Mouse (Mus musculus) neutrophil, adult 83 days (primary cell): Measurements from ENCODE around the gene Mospd1. TPM values are rescaled to one million over a fixed set of nuclear protein-coding genes. Genes with fewer than 3 reads are reported as not detected.

Source experiments
- total RNA-seq, 2 experiments: library from RNA; stranded (reverse); gene quantifications; one replicate each; pipeline ENCODE4 v1.2.4; 2023

Gene Mospd1
- total RNA-seq: 10 to 100 TPM; 21.1 to 22.6 TPM

DNA sequence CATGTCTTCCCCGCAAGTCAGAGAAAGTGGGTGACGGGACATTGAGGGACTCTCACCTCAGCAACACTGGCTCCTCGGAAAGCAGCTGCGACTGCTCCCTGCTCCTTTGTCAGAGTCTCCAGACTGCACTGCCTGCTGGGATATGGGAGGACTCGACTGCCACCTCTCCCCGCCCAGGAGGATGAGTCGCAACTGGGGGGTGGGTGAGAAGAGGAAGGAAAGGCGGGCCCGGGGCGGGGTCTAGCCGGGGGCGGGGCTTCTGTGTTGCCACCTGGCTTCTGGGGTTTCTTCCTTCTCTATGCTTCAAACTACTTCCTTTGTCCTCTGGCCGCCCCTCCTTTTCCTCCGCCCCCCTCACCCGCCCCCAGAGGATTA is at the start of gene Mospd1:
Gene Mospd1, minus strand, starts transcription at position 137 of the 375 bp plus-strand sequence.

Other genes with a start within 250 kb of the Mospd1 start
- gene Plac1, start 130.4 kb downstream of the Mospd1 start, total RNA-seq: not detected
- gene Fam122b, start 100.7 kb downstream of the Mospd1 start, total RNA-seq: 1 to 10 TPM; 6.6 to 7.6 TPM
- gene Fam122c, start 97.1 kb downstream of the Mospd1 start, total RNA-seq: not detected
- gene Etd, start 64.4 kb upstream of the Mospd1 start, total RNA-seq: not detected
- gene Rtl8c, start 237.5 kb upstream of the Mospd1 start, total RNA-seq: 1 to 10 TPM; 1.4 to 1.7 TPM
- gene Gm14597, start 238.5 kb upstream of the Mospd1 start, total RNA-seq: not detected